Mouse (Mus musculus): Measurements from ENCODE around the gene Tmem200a. TPM values are rescaled to one million over a fixed set of nuclear protein-coding genes. Genes with fewer than 3 reads are reported as not detected.
"Not testable (repeated sequence)": the region's sequence is repeated elsewhere in the genome, so short reads cannot be mapped to it uniquely, and the experiment has no call there.

The Tmem200a gene
- total and polyA plus RNA-seq, 3 experiments, result 0.33 TPM; not detected in 2

- peaks cover 3% of the 10 kb centered on the region; the same call in 1 of the 2 replicates for H3K9me3 ChIP-seq (replicated peaks)
- H3K4me1 ChIP-seq (ENCODE audit: insufficient read depth, low read depth, low read length), result no peaks in the 10 kb centered on the region
- DNase-seq (ENCODE audit: low spot score) (no peak), ATAC-seq (ENCODE audit: extremely low read depth, insufficient number of reproducible peaks, low FRiP score, poor library complexity, severe bottlenecking) (no peak)
- no peak overlapping the region for H3K4me3 ChIP-seq (ENCODE audit: low read depth, low read length)
- H3K27me3 ChIP-seq (ENCODE audit: insufficient read depth, low read length), result no peaks in the 10 kb centered on the region
- no peak for TF ChIP-seq POLR2AphosphoS5 (IDR thresholded peaks at IDR 0.05; ENCODE audit: insufficient replicate concordance, low read depth, low read length)
- no peak for TF ChIP-seq GATA1 (IDR thresholded peaks at IDR 0.05; ENCODE audit: borderline replicate concordance, low read length)
- no peak for TF ChIP-seq CTCF (IDR thresholded peaks at IDR 0.05; ENCODE audit: low read depth, low read length)
- TF ChIP-seq GATA2 (IDR thresholded peaks at IDR 0.05; ENCODE audit: borderline replicate concordance, low read depth, low read length), result no peak
- TF ChIP-seq TAL1 (conservative IDR thresholded peaks at IDR 0.05; ENCODE audit: low read depth, low read length), result no peak
- H3K36me3 ChIP-seq (replicated peaks), result no peaks in the 10 kb centered on the region
These were observed 158.1 kb downstream of the Tmem200a start for GRCm38 (mm10) chr10:25920640-25921278.

GRCm38 (mm10) chr10:25918103-25918502 is 160.7 kb downstream of the Tmem200a start:
- ATAC-seq (ENCODE audit: extremely low read depth, insufficient number of reproducible peaks, low FRiP score, poor library complexity, severe bottlenecking) (no peak), DNase-seq (ENCODE audit: low spot score) (no peak)
- peaks cover 3% of the 10 kb centered on the region; the same call in 1 of the 2 replicates for H3K9me3 ChIP-seq (replicated peaks)
- no peaks in the 10 kb centered on the region for H3K27me3 ChIP-seq (ENCODE audit: insufficient read depth, low read length)
- H3K4me3 ChIP-seq (ENCODE audit: low read depth, low read length), result no peak overlapping the region
- H3K4me1 ChIP-seq (ENCODE audit: insufficient read depth, low read depth, low read length), result no peaks in the 10 kb centered on the region
- TF ChIP-seq TAL1 (conservative IDR thresholded peaks at IDR 0.05; ENCODE audit: low read depth, low read length) (no peak), GATA2 (IDR thresholded peaks at IDR 0.05; ENCODE audit: borderline replicate concordance, low read depth, low read length) (no peak), GATA1 (IDR thresholded peaks at IDR 0.05; ENCODE audit: borderline replicate concordance, low read length) (no peak), POLR2AphosphoS5 (IDR thresholded peaks at IDR 0.05; ENCODE audit: insufficient replicate concordance, low read depth, low read length) (no peak), CTCF (IDR thresholded peaks at IDR 0.05; ENCODE audit: low read depth, low read length) (no peak)
- H3K36me3 ChIP-seq (replicated peaks), result no peaks in the 10 kb centered on the region

GRCm38 (mm10) chr10:25910270-25910669 is 168.6 kb downstream of the Tmem200a start:
- TF ChIP-seq TAL1 (conservative IDR thresholded peaks at IDR 0.05; ENCODE audit: low read depth, low read length) (no peak), GATA2 (IDR thresholded peaks at IDR 0.05; ENCODE audit: borderline replicate concordance, low read depth, low read length) (no peak), CTCF (IDR thresholded peaks at IDR 0.05; ENCODE audit: low read depth, low read length) (no peak), POLR2AphosphoS5 (IDR thresholded peaks at IDR 0.05; ENCODE audit: insufficient replicate concordance, low read depth, low read length) (no peak), GATA1 (IDR thresholded peaks at IDR 0.05; ENCODE audit: borderline replicate concordance, low read length) (no peak)
- no peaks in the 10 kb centered on the region for H3K27me3 ChIP-seq (ENCODE audit: insufficient read depth, low read length)
- ATAC-seq (ENCODE audit: extremely low read depth, insufficient number of reproducible peaks, low FRiP score, poor library complexity, severe bottlenecking), result no peak

GRCm38 (mm10) chr10:25908027-25909012 is 170.5 kb downstream of the Tmem200a start:
- Histone ChIP-seq H3K9me3 (replicated peaks) (peaks cover 5% of the 10 kb centered on the region), H3K36me3 (replicated peaks) (no peaks in the 10 kb centered on the region), H3K4me3 (ENCODE audit: low read depth, low read length) (no peak overlapping the region), H3K27me3 (ENCODE audit: insufficient read depth, low read length) (no peaks in the 10 kb centered on the region), H3K4me1 (ENCODE audit: insufficient read depth, low read depth, low read length) (no peaks in the 10 kb centered on the region)
- DNase-seq (ENCODE audit: low spot score) (no peak), ATAC-seq (ENCODE audit: extremely low read depth, insufficient number of reproducible peaks, low FRiP score, poor library complexity, severe bottlenecking) (no peak)
- no peak for TF ChIP-seq CTCF (IDR thresholded peaks at IDR 0.05; ENCODE audit: low read depth, low read length)
- TF ChIP-seq GATA1 (IDR thresholded peaks at IDR 0.05; ENCODE audit: borderline replicate concordance, low read length), result no peak
- no peak for TF ChIP-seq POLR2AphosphoS5 (IDR thresholded peaks at IDR 0.05; ENCODE audit: insufficient replicate concordance, low read depth, low read length)
- no peak for TF ChIP-seq TAL1 (conservative IDR thresholded peaks at IDR 0.05; ENCODE audit: low read depth, low read length)
- no peak for TF ChIP-seq GATA2 (IDR thresholded peaks at IDR 0.05; ENCODE audit: borderline replicate concordance, low read depth, low read length)

More at GRCm38 (mm10) chr10:25910270-25910669, 168.6 kb downstream of the Tmem200a start:
- H3K4me3 ChIP-seq (ENCODE audit: low read depth, low read length), result no peak overlapping the region
- peaks cover 3% of the 10 kb centered on the region for H3K9me3 ChIP-seq (replicated peaks)
- H3K4me1 ChIP-seq (ENCODE audit: insufficient read depth, low read depth, low read length), result no peaks in the 10 kb centered on the region
- no peaks in the 10 kb centered on the region for H3K36me3 ChIP-seq (replicated peaks)
- no peak for DNase-seq (ENCODE audit: low spot score)

- H3K27me3 ChIP-seq (ENCODE audit: insufficient read depth, low read length); H3K4me1 ChIP-seq (ENCODE audit: insufficient read depth, low read depth, low read length); H3K9me3 ChIP-seq (replicated peaks); DNase-seq (ENCODE audit: low spot score); H3K4me3 ChIP-seq (ENCODE audit: low read depth, low read length); ATAC-seq (ENCODE audit: extremely low read depth, insufficient number of reproducible peaks, low FRiP score, poor library complexity, severe bottlenecking); H3K36me3 ChIP-seq (replicated peaks): not testable (repeated sequence)
These were observed 184.7 kb downstream of the Tmem200a start for GRCm38 (mm10) chr10:25894126-25894525.

GRCm38 (mm10) chr10:25887225-25887624 is 191.6 kb downstream of the Tmem200a start:
- Histone ChIP-seq H3K36me3 (replicated peaks) (no peaks in the 10 kb centered on the region), H3K9me3 (replicated peaks) (peaks cover 18% of the 10 kb centered on the region), H3K4me1 (ENCODE audit: insufficient read depth, low read depth, low read length) (no peaks in the 10 kb centered on the region), H3K27me3 (ENCODE audit: insufficient read depth, low read length) (no peaks in the 10 kb centered on the region), H3K4me3 (ENCODE audit: low read depth, low read length) (no peak overlapping the region)
- TF ChIP-seq CTCF (IDR thresholded peaks at IDR 0.05; ENCODE audit: low read depth, low read length) (no peak), GATA1 (IDR thresholded peaks at IDR 0.05; ENCODE audit: borderline replicate concordance, low read length) (no peak), POLR2AphosphoS5 (IDR thresholded peaks at IDR 0.05; ENCODE audit: insufficient replicate concordance, low read depth, low read length) (no peak), GATA2 (IDR thresholded peaks at IDR 0.05; ENCODE audit: borderline replicate concordance, low read depth, low read length) (no peak), TAL1 (conservative IDR thresholded peaks at IDR 0.05; ENCODE audit: low read depth, low read length) (no peak)
- ATAC-seq (ENCODE audit: extremely low read depth, insufficient number of reproducible peaks, low FRiP score, poor library complexity, severe bottlenecking) (no peak), DNase-seq (ENCODE audit: low spot score) (no peak)
